In the genomic region with DNA sequence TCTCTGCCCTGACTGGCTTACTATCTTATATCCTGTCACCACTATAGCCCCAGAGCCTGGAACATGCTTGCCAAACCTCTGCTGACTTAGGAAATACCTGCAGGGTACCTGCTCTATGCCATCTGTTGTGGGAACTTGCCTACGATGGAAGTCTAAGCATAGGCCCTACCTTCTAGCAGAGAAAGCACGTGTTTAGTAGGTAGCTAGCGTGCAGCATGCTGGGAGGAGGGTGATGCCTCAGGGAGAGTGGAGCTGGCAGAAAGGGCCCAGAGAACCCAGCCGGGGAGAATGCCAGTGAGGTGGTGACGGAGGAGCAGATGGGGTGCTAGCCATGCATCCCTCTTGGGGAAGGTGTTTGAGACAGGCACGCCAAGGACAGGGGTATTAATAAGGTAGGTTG, we compare ENCODE assay signal across 16 mouse cellular contexts.
DNase-seq lines count a peak whose midpoint lies in the region; ATAC-seq lines count a peak whose summit lies in the region.
"Had no signal": no experiment of that assay in that cellular context is flagged by ENCODE, and none has a peak within 500 bp of the region (broad histone marks: within the 10 kb centered on the region; RNA-seq: fewer than 3 reads in every experiment).

No protein-coding gene starts in this region.

- DNase-seq in cerebellum, adult 11-12 months, result peak; percentile 47
- DNase-seq in brain, adult 2 months (ENCODE audit: low read depth, low spot score), result peak; percentile 58
- peak; percentile 25 for DNase-seq in cerebellum, adult 8-10 months
- DNase-seq in cerebellum, postnatal 25 days, result peak; percentile 64 to 67
- DNase-seq in gastrocnemius, postnatal 25 days, result no peak
- no peak for DNase-seq in heart, postnatal 10 days
- DNase-seq: adrenal gland, adult 8-10 months; forebrain, postnatal 0 days; gastrocnemius, postnatal 10 days; kidney, adult 9 months; spleen, adult 18-20 months; thymus, adult 18-20 months; thymus, postnatal 25 days had no signal

- intact Hi-C loops in heart, postnatal 10 days (cut with DNase I), result no loop called here

- ATAC-seq in cerebellum, adult (ENCODE audit: insufficient number of reproducible peaks, low FRiP score, low TSS enrichment), result no peak; the same call in 1 of the 2 replicates
- ATAC-seq: forebrain, postnatal 0 days; intestine, postnatal 0 days; midbrain, embryonic 16.5 days had no signal

Comparison
In these comparisons a context has a peak if more than half of its experiments do, and no peak if none do; other contexts are left out.
1. DNase-seq: peak in cerebellum, adult 11-12 months (single experiment), brain, adult 2 months (single experiment), cerebellum, adult 8-10 months (single experiment) and cerebellum, postnatal 25 days (2 of 2); none in gastrocnemius, postnatal 25 days (single experiment) and heart, postnatal 10 days (0 of 2).